Mouse (Mus musculus) T-cell, adult 2 months (primary cell): ENCODE results near the gene Smad5.

Experiments used
- DNase-seq: peaks from one replicate; pipeline ENCODE4 v3.0.0; 2022; ENCODE audit warnings: low spot score

Gene Smad5

GRCm38 (mm10) chr13:56702469-56703221 lies at the start of gene Smad5:
Smad5 (plus strand) TSS chr13:56703010.
- DNase-seq, result peak; percentile 76

GRCm38 (mm10) chr13:56654176-56654575 lies 48.6 kb upstream of the Smad5 start:
- DNase-seq, result no peak

GRCm38 (mm10) chr13:56657946-56658512 lies 44.8 kb upstream of the Smad5 start:
- DNase-seq, result peak; percentile 67

- DNase-seq, result no peak
Measured at GRCm38 (mm10) chr13:56658931-56659330, 43.9 kb upstream of the Smad5 start.

- DNase-seq, result no peak
Measured at GRCm38 (mm10) chr13:56661914-56662621, 40.7 kb upstream of the Smad5 start.

GRCm38 (mm10) chr13:56664256-56665170 lies 38.3 kb upstream of the Smad5 start:
- no peak for DNase-seq

- DNase-seq, result no peak
Measured at GRCm38 (mm10) chr13:56671206-56671605, 31.6 kb upstream of the Smad5 start.

GRCm38 (mm10) chr13:56677731-56678130 lies 25.1 kb upstream of the Smad5 start:
- DNase-seq, result no peak

- no peak for DNase-seq
Measured at GRCm38 (mm10) chr13:56678188-56678787, 24.5 kb upstream of the Smad5 start.

- no peak for DNase-seq
Measured at GRCm38 (mm10) chr13:56678826-56679504, 23.8 kb upstream of the Smad5 start.

- peak; percentile 42 for DNase-seq
Measured at GRCm38 (mm10) chr13:56681924-56682323, 20.9 kb upstream of the Smad5 start.

- DNase-seq, result peak; percentile 76
Measured at GRCm38 (mm10) chr13:56682326-56682725, 20.5 kb upstream of the Smad5 start.

GRCm38 (mm10) chr13:56683306-56683705 lies 19.5 kb upstream of the Smad5 start:
- DNase-seq, result no peak

- no peak for DNase-seq
Measured at GRCm38 (mm10) chr13:56692011-56692410, 10.8 kb upstream of the Smad5 start.

- DNase-seq, result no peak
Measured at GRCm38 (mm10) chr13:56692644-56693043, 10.2 kb upstream of the Smad5 start.

GRCm38 (mm10) chr13:56695701-56696100 lies 7.1 kb upstream of the Smad5 start:
- no peak for DNase-seq

GRCm38 (mm10) chr13:56696699-56697098 lies 6.1 kb upstream of the Smad5 start:
- no peak for DNase-seq

GRCm38 (mm10) chr13:56697171-56697570 lies 5.6 kb upstream of the Smad5 start:
- no peak for DNase-seq

- DNase-seq, result no peak
Measured at GRCm38 (mm10) chr13:56698391-56698790, 4.4 kb upstream of the Smad5 start.

- no peak for DNase-seq
Measured at GRCm38 (mm10) chr13:56699370-56699769, 3.4 kb upstream of the Smad5 start.

- no peak for DNase-seq
Measured at GRCm38 (mm10) chr13:56700981-56701380, 1.8 kb upstream of the Smad5 start.
